Mouse (Mus musculus): ENCODE measurements at regions not wholly inside any gene's neighbourhood (a gene's known extent, or its start where the extent isn't known, plus 50 kb on each side); places are given as distances from the start of the nearest gene placed in this dataset.

DNA sequence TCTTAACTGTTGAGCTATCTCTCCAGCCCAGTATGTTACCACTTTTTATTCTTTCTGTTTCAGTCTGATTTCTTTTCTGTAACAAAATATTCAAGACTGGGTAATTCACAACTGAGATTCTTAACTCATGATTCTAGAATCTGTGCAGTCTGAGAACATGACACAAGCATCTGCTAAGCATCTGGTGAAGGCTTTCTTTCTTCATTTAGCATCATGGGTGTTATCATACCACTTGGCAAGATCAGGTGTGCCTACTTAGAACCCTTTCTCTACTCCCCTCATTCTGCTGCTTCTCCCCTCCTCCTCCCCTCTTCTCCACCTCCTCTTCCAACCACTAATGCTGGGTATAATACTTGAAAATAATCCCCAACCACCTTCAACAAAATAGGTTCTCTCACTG is 62.1 kb upstream of the Pfn2 start:
- DNase-seq (ENCODE audit: low spot score in 2 of 2), result no peak

DNA sequence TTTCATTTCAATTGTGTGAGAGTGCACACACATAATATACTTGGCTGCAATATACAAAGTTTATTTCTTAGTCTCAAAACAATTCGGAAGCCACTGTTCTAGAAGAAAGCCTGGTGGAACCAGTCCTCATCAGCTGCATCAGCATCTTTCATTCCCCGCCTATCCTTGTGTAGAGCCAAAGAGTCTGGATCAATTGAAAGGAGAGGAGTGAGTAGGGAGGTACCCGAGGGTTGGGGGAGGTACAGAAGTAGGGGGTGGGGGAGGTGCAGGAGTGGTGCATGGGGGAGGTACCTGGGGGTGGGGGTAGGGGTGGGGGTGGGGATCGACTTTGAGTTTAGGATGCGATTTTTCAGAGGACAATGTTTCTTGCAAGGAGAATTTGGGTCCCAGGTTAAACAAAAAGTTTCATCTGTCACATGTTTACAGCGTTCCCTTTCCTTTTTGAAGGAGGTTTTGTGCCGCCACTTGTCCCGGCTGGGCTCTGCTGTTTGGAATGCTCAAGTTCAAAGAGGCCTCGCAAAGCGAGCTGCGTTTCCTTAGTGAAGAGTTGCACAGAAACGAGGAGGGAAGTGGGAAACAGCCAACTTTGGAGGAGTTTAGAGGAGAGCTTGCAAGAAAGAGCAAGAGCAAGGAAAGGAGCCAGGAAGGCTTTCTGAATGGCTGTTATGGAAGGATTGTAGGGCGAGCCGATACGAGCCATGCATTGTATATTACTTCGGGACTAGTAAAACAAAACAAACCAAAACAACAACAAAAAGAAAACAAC is 64.1 kb upstream of the Pfn2 start:
- DNase-seq (ENCODE audit: low spot score in 2 of 2), result peak; percentile 21 to 26

DNA sequence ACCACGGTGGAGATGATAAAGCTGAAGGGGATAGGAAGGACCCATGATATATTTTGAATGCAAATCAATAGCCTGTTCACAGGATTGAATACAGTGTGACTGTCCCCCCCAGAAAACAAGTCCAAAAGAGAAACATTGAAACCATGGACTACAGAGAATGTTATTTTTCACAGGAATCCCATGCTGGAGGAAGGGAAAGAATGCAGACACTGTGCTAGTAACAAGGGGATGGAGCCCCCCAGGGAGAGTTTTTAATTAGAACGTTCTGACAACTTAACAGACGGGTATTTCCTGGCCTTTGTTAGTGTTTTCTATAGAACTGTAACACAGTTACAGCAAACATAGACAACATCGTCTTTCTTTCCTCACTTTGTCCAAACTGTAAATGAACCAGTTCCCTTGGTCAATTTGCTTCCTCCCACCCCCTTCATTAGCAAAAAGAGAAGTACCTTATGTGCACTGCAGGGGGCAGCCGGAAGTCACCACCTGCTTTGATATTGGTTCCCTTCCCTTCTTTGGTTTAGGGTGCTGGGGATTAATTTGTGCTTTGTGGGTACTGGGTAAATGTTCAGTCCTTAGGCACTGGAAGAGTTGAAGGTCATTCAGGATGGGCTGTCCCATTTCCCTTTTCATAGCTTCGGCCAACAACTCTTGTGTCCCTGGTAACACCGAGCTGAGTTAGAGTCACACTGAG is 64.9 kb upstream of the Pfn2 start:
- DNase-seq (ENCODE audit: low spot score in 2 of 2), result no peak

DNA sequence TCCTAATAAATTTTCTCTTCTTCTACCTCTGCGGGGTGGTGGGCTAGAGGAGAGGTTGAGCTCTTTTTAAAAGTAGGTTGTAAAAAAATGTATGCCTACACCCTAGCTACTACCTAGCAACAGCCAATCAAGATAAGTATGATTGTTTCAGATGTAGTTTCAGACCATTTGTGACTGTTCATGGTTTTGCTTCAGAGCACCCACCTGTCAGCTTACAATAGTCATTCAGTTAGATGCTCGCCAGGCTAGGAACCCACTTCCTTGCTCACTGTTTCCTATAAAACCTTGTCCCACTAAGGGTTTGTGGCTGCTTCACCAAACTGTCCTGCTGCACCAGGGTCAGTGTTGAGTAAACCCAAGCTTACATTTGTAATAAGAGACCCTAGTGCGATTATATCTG is 66.8 kb upstream of the Pfn2 start:
- DNase-seq (ENCODE audit: low spot score in 2 of 2), result no peak

DNA sequence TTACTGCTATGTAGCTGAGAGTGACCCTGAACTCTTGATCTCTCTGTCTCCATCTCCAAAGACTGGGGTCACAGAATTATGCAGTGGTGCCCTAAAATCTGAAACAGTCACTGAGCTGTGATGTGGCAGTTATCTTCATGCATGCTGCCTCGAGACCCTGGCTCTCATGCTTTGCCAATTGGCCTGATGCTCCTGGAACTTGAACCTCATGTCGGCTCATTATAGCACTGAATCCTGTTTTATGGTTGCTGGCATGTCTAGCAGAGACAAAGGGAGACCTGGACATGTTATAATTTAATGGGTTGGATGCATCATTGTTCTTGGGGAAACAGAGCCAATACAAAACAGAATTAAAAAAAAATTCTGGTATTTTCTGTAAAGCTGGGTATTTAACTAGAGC is 71.0 kb upstream of the Pfn2 start:
- no peak for DNase-seq (ENCODE audit: low spot score in 2 of 2)

DNA sequence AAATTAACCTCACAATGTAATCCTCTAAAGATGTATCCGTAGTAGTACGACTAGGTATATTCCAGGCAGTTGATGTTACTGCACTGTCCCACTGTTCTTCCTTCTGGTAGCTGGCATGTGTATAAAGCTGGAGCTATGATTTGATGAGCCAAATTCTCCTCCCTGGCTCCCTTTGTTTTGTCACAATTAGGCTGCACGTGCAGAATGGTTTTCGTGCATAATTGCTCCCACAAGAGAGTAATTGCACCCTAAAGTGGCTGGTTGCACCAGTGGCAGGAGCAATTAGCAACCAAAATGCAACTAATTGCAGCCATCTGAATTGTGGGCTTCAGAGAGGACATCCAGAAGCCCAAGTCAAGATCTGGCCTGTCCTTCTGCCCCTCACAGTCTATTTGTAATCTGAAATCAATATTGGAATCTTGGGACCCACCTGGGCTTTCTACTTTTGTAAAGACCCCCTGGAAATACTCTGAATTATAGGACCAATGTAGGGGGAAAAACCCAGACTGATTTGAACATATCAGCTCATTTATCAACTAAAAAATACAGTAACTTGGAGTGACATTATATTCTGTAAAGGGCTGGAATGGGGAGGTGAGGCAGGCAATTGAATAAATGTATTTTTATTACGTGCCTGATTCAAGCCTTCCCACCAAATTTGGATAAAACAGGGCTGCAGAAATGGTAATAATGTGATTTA is 71.7 kb upstream of the Pfn2 start:
- DNase-seq (ENCODE audit: low spot score in 2 of 2), result no peak

DNA sequence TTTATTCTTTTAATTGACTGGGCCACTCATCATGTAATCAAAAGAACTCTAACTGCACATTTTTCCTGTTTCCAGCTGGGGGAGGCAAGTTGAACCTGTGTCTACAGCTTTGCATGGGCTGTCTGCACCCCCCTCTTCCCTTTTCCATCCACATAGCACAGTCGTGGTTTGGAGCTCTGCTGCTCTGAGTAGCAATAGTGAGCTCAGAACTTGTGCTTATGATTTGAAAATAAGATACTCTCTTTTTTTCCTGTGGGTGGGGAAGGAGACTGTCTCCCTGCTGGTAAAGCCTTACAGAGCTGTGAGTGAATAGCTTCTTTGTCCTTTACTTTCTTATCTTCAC is 72.2 kb upstream of the Pfn2 start:
- no peak for DNase-seq (ENCODE audit: low spot score in 2 of 2)

DNA sequence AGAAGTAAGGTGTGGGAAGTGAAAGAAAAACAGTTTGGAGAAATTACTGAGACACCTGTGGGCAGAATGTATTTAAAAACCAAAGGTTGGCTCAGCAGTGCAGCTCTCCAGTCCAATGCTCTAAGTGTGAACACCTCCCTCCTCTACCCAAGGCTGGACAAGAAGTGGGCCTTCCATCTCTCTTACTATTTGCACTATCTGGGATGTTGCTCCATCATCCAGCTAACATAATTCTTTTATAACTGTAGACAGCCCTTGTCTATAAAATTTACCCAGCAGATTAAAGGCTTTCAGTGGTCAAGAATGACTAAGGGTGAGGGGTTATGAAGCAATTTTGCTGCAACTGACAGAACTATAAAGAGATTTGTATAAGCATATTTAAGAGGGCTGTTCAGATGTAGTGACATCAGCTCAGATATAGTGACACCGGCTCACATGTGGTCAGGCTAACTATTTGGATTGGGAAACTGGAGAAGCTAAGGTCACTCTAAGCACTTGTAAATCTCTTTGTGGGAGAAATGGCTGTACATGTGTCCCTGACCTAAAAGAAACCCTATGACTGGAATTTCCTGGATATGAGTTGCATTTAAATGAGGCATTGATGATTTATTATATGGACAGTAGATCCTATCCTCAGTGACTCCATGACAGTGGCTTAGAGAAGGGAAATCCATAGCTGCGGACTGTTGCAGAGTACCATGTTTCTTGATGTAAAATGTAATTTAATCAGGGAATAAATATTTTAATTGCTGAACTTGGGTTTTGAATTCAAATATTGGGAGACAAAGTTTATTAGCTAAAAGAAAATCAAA is 73.4 kb upstream of the Pfn2 start:
- DNase-seq (ENCODE audit: low spot score in 2 of 2), result no peak

DNA sequence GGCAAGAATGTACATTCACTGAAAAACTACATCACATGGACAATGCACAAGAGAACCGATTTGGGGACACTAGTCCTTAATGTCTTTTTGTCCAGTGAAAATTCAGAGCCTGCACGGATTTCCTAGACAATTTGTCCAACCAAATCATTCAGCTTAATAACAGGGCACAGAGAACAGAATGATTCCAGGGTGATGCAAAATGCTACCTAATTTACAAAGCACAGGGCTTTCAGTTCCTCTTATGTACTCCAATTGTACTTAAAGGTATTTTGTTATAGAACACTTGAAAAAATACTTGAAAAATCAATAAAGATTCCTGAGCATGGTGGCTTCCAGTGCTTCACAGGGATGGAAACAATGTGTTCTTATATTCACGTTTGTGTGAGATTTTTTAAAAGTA is 75.2 kb upstream of the Pfn2 start:
- no peak for DNase-seq (ENCODE audit: low spot score in 2 of 2)

DNA sequence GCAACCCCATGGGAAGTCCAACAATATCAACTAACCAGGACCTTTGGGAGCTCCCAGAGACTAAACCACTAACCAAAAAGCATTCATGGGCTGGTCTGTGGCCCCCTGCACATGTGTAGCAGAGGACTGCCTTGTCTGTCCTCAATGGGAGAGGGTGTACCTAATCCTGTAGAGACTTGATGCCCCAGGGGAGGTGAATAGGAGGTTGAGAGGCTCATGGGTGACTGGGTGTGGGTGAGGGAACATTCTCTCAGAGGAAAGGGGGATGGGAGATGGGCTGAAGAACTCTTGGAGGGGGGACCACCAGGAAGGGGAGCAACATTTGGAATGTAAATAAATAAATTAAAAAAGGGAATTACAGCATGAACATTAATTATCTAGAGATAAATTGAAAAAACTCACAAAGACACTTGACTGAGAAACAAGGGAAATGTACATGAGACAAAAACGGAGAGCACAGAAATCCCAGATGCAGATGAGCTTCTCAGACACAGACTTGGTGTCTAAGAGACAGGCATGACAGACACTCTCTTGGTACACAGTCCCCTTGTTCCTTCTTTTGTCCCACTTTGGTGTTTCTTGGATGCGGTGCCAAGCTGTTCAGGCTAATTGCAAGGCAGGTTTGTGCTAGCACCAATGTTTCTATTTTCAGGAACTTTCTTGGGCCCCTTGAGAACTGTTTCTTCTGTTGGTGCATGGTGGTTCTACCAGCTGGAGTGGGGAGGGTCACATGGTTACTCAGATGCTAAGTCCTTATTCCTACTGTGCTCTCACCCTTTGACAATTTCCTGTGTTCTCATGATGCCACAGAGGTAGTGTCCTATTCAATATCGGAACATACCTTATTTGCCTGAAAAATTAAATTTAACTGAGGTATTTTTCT is 85.0 kb upstream of the Pfn2 start:
- DNase-seq (ENCODE audit: low spot score in 2 of 2), result no peak

DNA sequence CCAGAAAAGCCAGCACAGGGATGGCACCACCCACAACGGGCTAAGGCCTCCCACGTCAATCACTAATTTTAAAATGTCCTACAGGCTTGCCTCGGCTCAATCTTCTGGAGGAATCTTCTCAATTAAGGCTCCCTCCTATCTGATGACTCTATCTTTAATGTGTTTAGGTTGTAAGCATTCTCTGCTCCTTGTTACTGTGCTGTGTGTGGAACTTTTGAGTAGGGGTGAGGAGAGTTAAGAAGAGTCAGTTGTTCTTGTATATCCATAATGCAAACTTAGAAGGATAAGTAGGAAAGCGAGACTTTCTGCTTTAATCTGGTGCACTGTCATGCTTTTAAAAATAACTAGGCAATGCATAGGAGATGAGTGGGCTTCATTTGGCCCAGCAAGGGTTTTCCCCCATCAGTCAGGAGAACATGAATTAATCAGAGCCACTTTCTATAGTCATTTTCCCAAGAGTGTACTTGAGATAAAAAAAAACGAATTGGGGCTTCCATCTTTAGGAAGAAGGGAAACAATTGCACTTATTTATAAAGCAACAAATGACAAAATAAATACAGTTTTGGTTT is 87.2 kb upstream of the Pfn2 start:
- no peak for DNase-seq (ENCODE audit: low spot score in 2 of 2)

DNA sequence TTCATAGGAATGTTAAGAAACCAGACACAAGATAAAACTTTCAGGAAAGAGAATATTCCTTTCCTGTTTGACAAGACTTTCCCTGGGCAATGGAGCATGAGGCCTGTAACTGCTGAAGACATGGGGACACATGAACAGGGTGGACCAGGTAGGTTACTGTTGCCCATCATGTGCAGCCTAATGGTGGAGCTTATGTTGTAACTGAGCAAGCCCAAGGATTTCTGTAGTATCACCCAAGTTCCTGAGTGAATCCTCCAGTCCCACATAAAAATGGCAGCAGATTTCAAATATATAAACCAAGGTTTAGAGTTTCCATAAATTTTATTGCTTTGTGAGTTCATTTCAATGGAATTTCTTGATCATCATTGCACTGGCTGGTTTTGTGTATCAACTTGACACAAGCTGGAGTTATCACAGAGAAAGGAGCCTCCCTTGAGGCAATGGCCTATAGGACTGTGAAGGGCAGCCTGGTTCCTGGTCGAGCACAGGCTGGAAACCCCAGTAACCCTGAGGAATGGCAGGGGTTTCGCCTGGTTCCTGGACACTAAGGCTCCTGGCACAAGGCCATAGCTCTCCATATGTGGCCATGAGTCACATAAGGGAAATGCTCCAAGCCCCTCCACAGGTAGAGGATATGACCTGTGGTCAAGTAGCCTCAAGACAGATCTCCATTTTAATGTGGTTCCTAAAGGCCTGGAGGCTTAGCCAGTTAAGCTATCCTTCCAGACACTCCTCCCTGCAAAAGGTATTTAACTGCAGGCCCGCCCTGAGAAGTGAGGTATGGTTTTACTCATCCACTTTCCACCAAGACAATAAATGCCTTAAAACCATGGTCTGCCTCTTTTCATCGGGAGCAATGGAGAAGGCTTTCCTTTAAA is 92.9 kb upstream of the Pfn2 start:
- DNase-seq (ENCODE audit: low spot score in 2 of 2), result no peak

DNA sequence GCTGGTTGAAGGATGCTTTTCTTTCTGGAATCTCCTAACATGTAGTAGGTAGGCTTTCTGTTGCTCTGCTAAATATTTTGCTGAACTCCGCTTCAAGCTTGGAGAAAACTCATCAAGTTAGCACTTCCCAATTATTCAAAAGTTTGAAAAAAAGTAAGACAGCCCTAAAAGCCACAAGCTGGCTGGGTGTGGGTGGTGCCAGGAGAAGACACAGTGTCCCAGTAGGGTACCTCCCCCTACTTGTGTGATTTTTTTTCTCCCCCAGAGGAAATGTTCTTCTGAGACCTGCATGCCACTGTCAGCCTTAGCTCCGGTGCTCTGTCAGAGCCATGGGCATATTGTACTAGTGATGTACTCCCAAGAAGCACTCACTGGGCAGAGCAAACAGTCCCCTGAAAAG is 96.8 kb upstream of the Pfn2 start:
- peak; percentile 32 to 36 for DNase-seq (ENCODE audit: low spot score in 2 of 2)

DNA sequence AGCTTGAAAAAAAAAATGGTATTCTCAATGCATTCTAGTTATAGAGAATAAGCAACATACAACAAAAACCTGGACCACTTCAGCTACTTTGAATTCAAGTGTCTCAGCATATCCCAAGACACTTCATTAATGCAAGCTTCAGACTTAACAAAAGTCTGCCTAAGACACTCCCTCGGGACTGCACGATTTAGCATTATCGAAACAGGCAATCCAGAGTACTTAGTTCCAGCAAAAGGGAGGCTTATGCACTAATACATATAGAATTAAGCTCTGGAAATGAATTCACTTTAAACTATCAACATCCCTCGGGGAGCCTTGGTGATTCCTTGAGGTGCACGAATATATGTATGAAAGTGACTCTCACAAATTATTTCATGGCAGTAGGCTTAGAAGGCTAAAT is 97.9 kb upstream of the Pfn2 start:
- no peak for DNase-seq (ENCODE audit: low spot score in 2 of 2)

DNA sequence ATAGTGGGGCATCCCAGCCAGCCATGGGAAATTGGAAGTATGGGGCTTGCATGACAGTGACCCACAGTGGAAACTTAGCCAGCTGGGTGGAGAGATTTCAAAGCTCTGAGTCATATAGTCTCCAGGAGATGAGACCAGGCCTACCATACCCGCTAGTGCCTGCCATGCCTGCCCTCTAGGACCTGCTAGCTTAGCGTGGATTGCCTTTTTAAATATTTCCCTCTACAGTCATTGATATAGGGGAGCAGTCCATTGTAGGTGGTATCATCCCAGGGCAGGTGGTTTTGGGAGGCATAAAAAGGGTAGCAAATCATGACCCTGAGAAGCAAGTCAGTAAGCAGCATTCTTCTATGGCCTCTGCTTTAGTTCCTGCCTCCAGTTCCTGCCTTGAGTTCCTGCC is 99.5 kb upstream of the Pfn2 start:
- DNase-seq (ENCODE audit: low spot score in 2 of 2), result no peak

DNA sequence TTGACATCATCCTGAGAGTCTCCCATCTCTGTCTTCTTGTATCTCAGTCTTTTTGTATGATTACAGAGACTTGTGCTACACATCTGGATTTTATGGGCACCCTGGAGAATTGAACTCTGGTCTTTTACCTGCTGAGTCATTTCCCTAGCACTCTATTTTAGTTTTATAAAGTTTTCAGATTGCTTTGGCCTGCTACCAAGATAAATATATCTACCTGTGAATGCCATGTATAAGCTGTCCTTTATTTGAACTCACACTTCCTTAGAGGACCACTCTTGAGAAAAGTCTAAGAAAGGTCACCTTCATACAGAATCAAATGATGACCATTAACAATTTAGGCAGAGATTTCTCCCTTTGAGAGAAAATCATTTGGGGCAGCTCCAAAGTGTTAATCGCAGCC is 100.8 kb upstream of the Pfn2 start:
- no peak for DNase-seq (ENCODE audit: low spot score in 2 of 2)

DNA sequence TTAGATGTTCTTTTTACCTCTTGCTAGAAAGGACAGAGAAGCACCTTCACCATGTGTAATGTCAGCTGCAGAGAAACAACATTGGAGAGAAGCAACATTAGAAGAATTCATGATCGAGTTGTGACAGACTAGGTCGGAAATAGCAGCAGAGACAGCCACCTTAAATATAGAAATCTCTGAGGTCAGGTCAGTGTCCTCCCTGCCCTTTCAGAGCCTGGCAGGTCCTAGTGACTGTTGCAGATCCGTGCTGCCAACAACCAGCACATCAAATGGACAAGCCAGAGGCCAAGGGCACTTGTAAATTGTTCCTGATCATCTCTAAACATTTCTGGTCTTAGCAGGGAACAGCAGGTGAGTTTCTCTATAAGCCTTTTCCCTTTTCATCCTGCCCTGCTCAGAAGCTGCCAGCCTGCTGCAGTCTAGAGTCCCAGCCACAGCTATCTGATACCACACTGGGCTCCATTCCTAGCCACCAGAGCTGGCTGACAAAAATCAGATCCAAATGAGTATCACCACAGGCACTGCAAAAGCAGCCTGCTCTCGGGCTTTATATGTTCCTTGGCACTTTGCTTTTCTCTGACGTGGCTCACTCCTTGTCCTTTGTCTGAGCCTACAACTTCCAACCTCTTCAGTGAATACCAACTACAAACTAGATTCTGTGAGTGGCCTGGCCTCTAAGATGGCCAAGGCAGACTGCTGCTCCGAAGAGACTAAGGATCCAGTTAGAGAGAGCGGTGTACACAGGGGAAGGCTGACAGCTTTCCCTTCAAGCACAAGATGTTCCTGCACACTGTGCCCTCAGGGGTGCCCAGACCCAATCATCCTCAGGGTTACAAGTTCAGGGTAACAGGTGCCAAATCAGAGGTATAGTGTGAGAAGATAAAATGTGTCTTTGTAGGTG is 102.8 kb upstream of the Pfn2 start:
- peak; percentile 13 to 31 for DNase-seq (ENCODE audit: low spot score in 2 of 2)

DNA sequence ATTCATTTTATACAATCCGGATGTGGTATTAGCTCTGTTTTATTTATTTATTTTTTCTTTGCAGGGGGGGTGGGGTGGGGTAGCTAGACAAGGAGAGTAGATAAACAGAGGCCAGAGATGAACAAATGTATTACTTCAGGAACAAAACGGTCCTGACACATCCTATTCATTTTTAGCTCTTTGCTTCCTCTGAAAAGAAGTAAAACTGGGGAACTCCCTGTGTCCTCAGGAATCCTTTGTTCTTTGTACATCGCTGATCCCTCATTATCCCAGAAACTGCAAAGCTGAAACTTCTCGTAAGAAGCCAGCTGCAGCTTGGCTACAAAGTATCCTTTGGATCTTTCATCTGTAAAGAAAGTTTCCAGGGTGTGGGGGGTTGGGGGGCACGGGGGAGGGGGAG is 103.6 kb upstream of the Pfn2 start:
- no peak for DNase-seq (ENCODE audit: low spot score in 2 of 2)

DNA sequence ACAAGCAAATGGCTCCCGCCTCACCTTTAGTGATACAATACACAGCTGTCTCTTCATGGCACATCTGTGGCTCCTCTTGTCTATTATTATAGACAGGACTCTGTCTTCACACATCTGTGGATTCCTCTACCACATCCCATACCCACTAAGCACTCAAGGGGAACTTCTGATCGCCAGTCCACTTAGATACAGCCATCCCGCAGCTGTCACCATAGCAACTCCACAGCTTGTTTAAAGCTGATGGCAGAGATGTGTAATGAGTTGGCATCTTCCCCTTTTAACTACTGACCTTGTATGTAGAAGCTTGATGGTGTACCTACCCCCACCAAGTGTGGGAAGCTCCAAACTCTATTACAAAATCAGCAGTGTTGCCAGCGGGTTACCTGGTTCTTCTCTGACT is 109.5 kb upstream of the Pfn2 start:
- no peak for DNase-seq (ENCODE audit: low spot score in 2 of 2)

All from right cerebral cortex, adult 2 months (tissue).